Mouse (Mus musculus) midbrain, embryonic 16.5 days (tissue): Measurements from ENCODE around the gene Apoa4. TPM values are rescaled to one million over a fixed set of nuclear protein-coding genes. Genes with fewer than 3 reads are reported as not detected.

ENCODE experiments used
- ATAC-seq: fragments of 200-750 bp; cut with Nextera tagmentation; 2 replicates; pipeline ENCODE4 v1.8.0; 2017; ENCODE audit warnings: moderate TSS enrichment
- H3K27ac ChIP-seq: fragments of 300-500 bp; sonication (generic); 2 replicates; pipeline ENCODE4 v1.5.1; 2014; ENCODE audit warnings: mild to moderate bottlenecking, low read length, mixed read lengths
- H3K27me3 ChIP-seq: fragments of 300-500 bp; sonication (generic); 2 replicates; pipeline ENCODE4 v1.6.1; 2014; ENCODE audit warnings: low read depth, low read length, mixed read lengths; ENCODE audit not compliant: control insufficient read depth, insufficient read depth
- H3K36me3 ChIP-seq: fragments of 300-500 bp; sonication (generic); 2 replicates; pipeline ENCODE4 v1.6.1; 2014; ENCODE audit warnings: mild to moderate bottlenecking, low read length, moderate library complexity, mixed read lengths; ENCODE audit not compliant: control insufficient read depth, insufficient read depth
- H3K4me1 ChIP-seq: fragments of 300-500 bp; sonication (generic); 2 replicates; pipeline ENCODE4 v1.6.1; 2014; ENCODE audit warnings: mild to moderate bottlenecking, low read length, mixed read lengths; ENCODE audit not compliant: control insufficient read depth, insufficient read depth
- H3K4me2 ChIP-seq: fragments of 300-500 bp; sonication (generic); 2 replicates; pipeline ENCODE4 v1.6.1; 2014; ENCODE audit warnings: mild to moderate bottlenecking, low read length, mixed read lengths
- H3K4me3 ChIP-seq: fragments of 300-500 bp; sonication (generic); 2 replicates; pipeline ENCODE4 v1.5.1; 2014; ENCODE audit warnings: low read depth, mild to moderate bottlenecking, low read length, moderate library complexity, mixed read lengths
- H3K9ac ChIP-seq: fragments of 300-500 bp; sonication (generic); 2 replicates; pipeline ENCODE4 v1.6.1; 2014; ENCODE audit warnings: low read depth, low read length, mixed read lengths
- H3K9me3 ChIP-seq: fragments of 300-500 bp; sonication (generic); replicated peaks from 2 replicates; pipeline ENCODE4 v1.6.1; 2014; ENCODE audit warnings: mild to moderate bottlenecking, low read length, mixed read lengths; ENCODE audit not compliant: control insufficient read depth, poor library complexity, severe bottlenecking
- WGBS: fragments of 180-500 bp; shearing (Covaris S2); extraction: QIAGEN DNeasy Blood & Tissue Kit; methylation state at CpG from one replicate; pipeline ENCODE4 v1.1.7; 2014; 5-methylcytosine and 5-hydroxymethylcytosine counted together
- polyA plus RNA-seq: library from polyadenylated mRNA; unstranded; fragments of >200 nt; fragmentation: Nextera tagmentation; extraction: Ambion mirVana; gene quantifications from 2 replicates; pipeline ENCODE4 v1.2.1, GENCODE M21; 2015

Apoa4 gene
- polyA plus RNA-seq, 1 experiment from 2014 or later = not detected

GRCm38 (mm10) chr9:46218176-46218575 is 22.3 kb upstream of the Apoa4 start:
- Histone ChIP-seq H3K4me3 (no peak overlapping the region), H3K4me2 (no peak overlapping the region), H3K27me3 (no peaks in the 10 kb centered on the region), H3K9me3 (no peaks in the 10 kb centered on the region), H3K27ac (no peak overlapping the region), H3K9ac (no peak overlapping the region), H3K36me3 (peaks cover 27% of the 10 kb centered on the region), H3K4me1 (no peaks in the 10 kb centered on the region)
- 81% methylated on average over 9 of the region's 9 CpGs for WGBS
- no peak for ATAC-seq

GRCm38 (mm10) chr9:46223090-46223489 is 17.4 kb upstream of the Apoa4 start:
- no peak overlapping the region for H3K27ac ChIP-seq
- no peaks in the 10 kb centered on the region for H3K4me1 ChIP-seq
- H3K27me3 ChIP-seq = no peaks in the 10 kb centered on the region
- H3K4me2 ChIP-seq = no peak overlapping the region
- no peak overlapping the region for H3K9ac ChIP-seq
- WGBS = 90% methylated on average over 6 of the region's 6 CpGs
- no peaks in the 10 kb centered on the region for H3K9me3 ChIP-seq
- no peak overlapping the region for H3K4me3 ChIP-seq
- ATAC-seq = no peak
- peaks cover 22% of the 10 kb centered on the region for H3K36me3 ChIP-seq

- no peak overlapping the region for H3K4me3 ChIP-seq
- H3K9ac ChIP-seq = no peak overlapping the region
- no peaks in the 10 kb centered on the region for H3K27me3 ChIP-seq
- H3K9me3 ChIP-seq = no peaks in the 10 kb centered on the region
- ATAC-seq = no peak
- no peak overlapping the region for H3K4me2 ChIP-seq
- H3K27ac ChIP-seq = no peak overlapping the region
- H3K4me1 ChIP-seq = no peaks in the 10 kb centered on the region
- H3K36me3 ChIP-seq = peaks cover 22% of the 10 kb centered on the region
- WGBS = 93% methylated on average over 3 of the region's 3 CpGs
These were observed 16.4 kb upstream of the Apoa4 start for GRCm38 (mm10) chr9:46224101-46224500.

GRCm38 (mm10) chr9:46224945-46225660 is 15.4 kb upstream of the Apoa4 start:
- Histone ChIP-seq H3K36me3 (peaks cover 15% of the 10 kb centered on the region), H3K4me1 (no peaks in the 10 kb centered on the region), H3K27ac (no peak overlapping the region), H3K4me2 (no peak overlapping the region), H3K9me3 (no peaks in the 10 kb centered on the region), H3K4me3 (no peak overlapping the region), H3K9ac (no peak overlapping the region), H3K27me3 (no peaks in the 10 kb centered on the region)
- 67% methylated on average over 5 of the region's 5 CpGs for WGBS
- no peak for ATAC-seq

- no peak overlapping the region for H3K4me3 ChIP-seq
- H3K27me3 ChIP-seq = no peaks in the 10 kb centered on the region
- no peak overlapping the region for H3K27ac ChIP-seq
- no peak overlapping the region for H3K4me2 ChIP-seq
- H3K9me3 ChIP-seq = no peaks in the 10 kb centered on the region
- H3K9ac ChIP-seq = no peak overlapping the region
- WGBS = 91% methylated on average over 3 of the region's 3 CpGs
- peaks cover 8% of the 10 kb centered on the region for H3K4me1 ChIP-seq
- ATAC-seq = no peak
- peaks cover 4% of the 10 kb centered on the region; the same call in 1 of the 2 replicates for H3K36me3 ChIP-seq
These were observed 13.4 kb upstream of the Apoa4 start for GRCm38 (mm10) chr9:46227064-46227614.

- Histone ChIP-seq H3K4me2 (no peak within 1 kb of the TSS), H3K9ac (no peak within 1 kb of the TSS), H3K27me3 (no peaks in the 10 kb centered on the region), H3K4me1 (peaks cover 8% of the 10 kb centered on the region), H3K27ac (no peak within 1 kb of the TSS), H3K4me3 (no peak within 1 kb of the TSS), H3K9me3 (no peaks in the 10 kb centered on the region), H3K36me3 (no peaks in the 10 kb centered on the region)
- no peak for ATAC-seq
- 67% methylated on average over 9 of the region's 9 CpGs for WGBS
These were observed 12.0 kb upstream of the Apoa4 start, which contains the start of gene Apoa1 for GRCm38 (mm10) chr9:46228491-46228890. Gene Apoa1 (plus strand): TSS chr9:46228580.

GRCm38 (mm10) chr9:46229573-46230449 is 10.7 kb upstream of the Apoa4 start:
- Histone ChIP-seq H3K4me3 (peak overlapping the region; percentile 52), H3K27me3 (no peaks in the 10 kb centered on the region), H3K4me2 (peak overlapping the region; percentile 64), H3K9ac (peak overlapping the region; percentile 68), H3K36me3 (no peaks in the 10 kb centered on the region), H3K9me3 (no peaks in the 10 kb centered on the region), H3K4me1 (peaks cover 8% of the 10 kb centered on the region), H3K27ac (peak overlapping the region; percentile 75)
- peak; percentile 96 for ATAC-seq
- 16% methylated on average over 37 of the region's 37 CpGs for WGBS

- no peaks in the 10 kb centered on the region for H3K27me3 ChIP-seq
- H3K4me2 ChIP-seq = peak overlapping the region; percentile 64
- H3K9me3 ChIP-seq = no peaks in the 10 kb centered on the region
- peak overlapping the region; percentile 52 for H3K4me3 ChIP-seq
- peak overlapping the region; percentile 75 for H3K27ac ChIP-seq
- 17% methylated on average over 13 of the region's 13 CpGs for WGBS
- ATAC-seq = peak; percentile 64
- peak overlapping the region; percentile 68 for H3K9ac ChIP-seq
- H3K4me1 ChIP-seq = peaks cover 8% of the 10 kb centered on the region
- H3K36me3 ChIP-seq = no peaks in the 10 kb centered on the region
These were observed 10.0 kb upstream of the Apoa4 start for GRCm38 (mm10) chr9:46230450-46230975.
